Mouse (Mus musculus) cortical plate, adult 2 months (tissue): ENCODE results near the gene Rnf152.

Experiments used
- CTCF ChIP-seq: fragments of 200-500 bp; IDR thresholded peaks from 2 replicates; pipeline ENCODE4 v1.5.1; 2011; ENCODE audit warnings: mild to moderate bottlenecking, control low read depth, low read length; ENCODE audit not compliant: insufficient read depth; ENCODE audit errors: extremely low read depth
- POLR2A ChIP-seq: fragments of 200-500 bp; IDR thresholded peaks from 2 replicates; pipeline ENCODE4 v1.6.1; 2011; ENCODE audit warnings: mild to moderate bottlenecking, low read length, control low read depth; ENCODE audit not compliant: insufficient read depth; ENCODE audit errors: extremely low read depth

GRCm38 (mm10) chr1:105284116-105284515 is 72.4 kb downstream of the Rnf152 start:
- TF ChIP-seq CTCF: no peak
- no peak for TF ChIP-seq POLR2A
